Mouse (Mus musculus): ENCODE measurements around the gene Dstn.

Gene Dstn

GRCm38 (mm10) chr2:143914760-143915599 lies at the start of gene Dstn:
Gene Dstn (plus strand): TSS chr2:143915320.
- DNase-seq (ENCODE audit: low spot score): peak; percentile 99

DNA sequence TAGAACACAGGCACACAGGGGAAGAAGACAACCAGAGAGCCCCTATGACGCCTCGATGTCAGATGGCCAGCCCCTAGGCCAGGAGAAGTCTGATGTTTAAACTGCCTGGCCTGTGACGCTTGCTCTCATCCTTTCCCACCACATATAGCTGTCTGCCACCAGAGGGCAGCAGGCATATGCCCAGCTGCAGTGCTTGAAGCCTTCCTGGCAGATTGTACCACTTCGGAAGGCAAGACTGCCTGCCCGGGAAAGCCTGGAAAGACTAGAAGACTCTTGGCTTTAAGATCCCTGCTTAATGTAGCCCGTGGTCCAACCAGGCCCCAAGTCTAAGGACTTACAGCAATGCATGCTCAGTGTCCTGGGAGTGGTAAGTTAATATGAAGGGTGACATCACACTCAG lies 47.8 kb upstream of the Dstn start:
- peak; percentile 77 for DNase-seq (ENCODE audit: low spot score)

GRCm38 (mm10) chr2:143870936-143871688 lies 44.0 kb upstream of the Dstn start:
- DNase-seq (ENCODE audit: low spot score): peak; percentile 59

- no peak for DNase-seq (ENCODE audit: low spot score)
Observed at GRCm38 (mm10) chr2:143876026-143876425, 39.1 kb upstream of the Dstn start.

DNA sequence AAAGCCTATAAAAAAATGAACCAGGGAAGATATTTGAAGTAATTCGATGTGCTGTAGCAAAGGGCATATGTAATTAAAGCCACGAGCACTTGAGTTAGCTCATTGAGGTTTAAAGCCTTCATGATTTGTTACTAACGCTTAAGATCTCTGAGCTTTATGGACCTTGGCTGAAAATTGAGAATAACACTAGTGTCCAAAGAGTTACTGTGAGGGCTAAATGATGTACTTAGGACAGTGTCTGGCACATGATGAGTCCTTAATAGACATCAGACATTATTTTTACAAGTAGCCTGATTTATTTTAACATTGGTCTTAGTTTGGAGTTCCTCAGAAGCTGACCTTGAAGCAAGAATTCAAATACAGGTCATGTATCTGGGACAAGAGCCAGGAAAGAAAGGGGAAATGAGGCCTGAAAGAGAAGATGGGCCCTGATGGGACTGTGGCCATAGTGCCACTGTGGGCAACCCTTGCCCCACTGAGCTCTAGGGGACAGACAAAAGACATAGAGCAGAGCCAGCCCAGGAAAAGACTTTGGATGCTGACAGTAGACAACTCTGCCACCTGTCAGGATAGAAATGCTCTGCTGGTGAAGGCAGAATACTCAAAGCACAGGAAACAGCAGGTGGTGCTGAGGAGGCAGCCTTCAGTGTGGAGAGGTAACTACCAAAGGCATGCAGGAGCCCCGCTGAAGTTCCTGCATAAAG lies 38.0 kb upstream of the Dstn start:
- no peak for DNase-seq (ENCODE audit: low spot score)

GRCm38 (mm10) chr2:143879311-143879710 lies 35.8 kb upstream of the Dstn start:
- no peak for DNase-seq (ENCODE audit: low spot score)

DNA sequence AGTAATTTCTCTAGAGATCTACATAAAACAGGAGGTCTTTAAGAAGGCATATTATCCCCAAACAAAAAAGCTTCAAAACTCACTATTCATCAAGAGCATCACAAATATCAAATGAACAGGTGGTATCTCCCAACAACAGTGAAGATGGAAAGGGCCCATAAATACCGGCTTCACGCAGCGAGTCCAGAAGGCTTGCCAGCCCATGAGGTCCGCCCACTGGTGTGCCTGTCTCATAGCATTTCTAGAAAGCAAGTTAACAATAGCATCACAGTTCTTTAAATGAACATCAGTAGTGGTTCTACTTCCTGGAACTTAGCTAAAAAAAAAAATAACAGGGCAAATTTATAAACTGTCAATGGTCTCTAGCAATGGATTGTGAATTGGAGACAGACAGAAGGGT lies 33.1 kb upstream of the Dstn start:
- DNase-seq (ENCODE audit: low spot score): no peak

- no peak for DNase-seq (ENCODE audit: low spot score)
Observed at GRCm38 (mm10) chr2:143882606-143883288, 32.4 kb upstream of the Dstn start.

- no peak for DNase-seq (ENCODE audit: low spot score)
Observed at GRCm38 (mm10) chr2:143889131-143889859, 25.8 kb upstream of the Dstn start.

GRCm38 (mm10) chr2:143889860-143890433 lies 25.2 kb upstream of the Dstn start:
- no peak for DNase-seq (ENCODE audit: low spot score)

DNA sequence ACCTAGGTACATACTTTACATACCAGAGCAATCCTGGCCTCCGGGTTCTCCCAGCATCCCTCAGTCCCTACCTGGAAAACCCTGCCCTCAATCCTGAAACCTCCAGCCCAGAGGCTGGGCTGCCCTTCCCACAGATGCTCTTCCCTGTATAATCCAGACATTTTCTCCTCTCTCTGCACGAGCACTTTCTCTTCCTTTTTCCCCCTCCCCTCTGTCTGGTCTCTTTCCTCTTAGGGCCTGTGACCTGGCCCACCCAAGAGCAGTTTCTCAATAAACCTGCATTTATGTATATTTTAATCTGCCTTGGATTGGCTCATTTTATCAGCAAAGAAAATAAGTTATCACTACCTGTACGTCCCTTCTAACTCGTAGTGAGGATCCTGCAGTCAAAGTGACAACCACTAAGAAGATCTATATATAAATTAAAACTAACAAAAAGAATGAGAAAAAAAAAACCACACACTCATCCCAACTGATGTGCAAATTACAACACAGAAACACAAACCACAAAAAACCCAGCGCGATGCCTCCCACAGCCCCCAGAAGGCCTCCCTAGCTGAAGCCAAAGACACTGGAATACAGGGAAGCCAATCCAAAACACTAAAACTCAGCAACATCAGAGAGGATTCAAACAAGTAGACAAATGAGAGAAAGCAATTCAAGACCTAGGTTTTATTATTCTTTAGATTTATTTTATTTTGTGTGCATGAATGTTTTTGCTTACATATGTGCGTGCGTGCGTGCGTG lies 23.6 kb upstream of the Dstn start:
- no peak for DNase-seq (ENCODE audit: low spot score)

DNA sequence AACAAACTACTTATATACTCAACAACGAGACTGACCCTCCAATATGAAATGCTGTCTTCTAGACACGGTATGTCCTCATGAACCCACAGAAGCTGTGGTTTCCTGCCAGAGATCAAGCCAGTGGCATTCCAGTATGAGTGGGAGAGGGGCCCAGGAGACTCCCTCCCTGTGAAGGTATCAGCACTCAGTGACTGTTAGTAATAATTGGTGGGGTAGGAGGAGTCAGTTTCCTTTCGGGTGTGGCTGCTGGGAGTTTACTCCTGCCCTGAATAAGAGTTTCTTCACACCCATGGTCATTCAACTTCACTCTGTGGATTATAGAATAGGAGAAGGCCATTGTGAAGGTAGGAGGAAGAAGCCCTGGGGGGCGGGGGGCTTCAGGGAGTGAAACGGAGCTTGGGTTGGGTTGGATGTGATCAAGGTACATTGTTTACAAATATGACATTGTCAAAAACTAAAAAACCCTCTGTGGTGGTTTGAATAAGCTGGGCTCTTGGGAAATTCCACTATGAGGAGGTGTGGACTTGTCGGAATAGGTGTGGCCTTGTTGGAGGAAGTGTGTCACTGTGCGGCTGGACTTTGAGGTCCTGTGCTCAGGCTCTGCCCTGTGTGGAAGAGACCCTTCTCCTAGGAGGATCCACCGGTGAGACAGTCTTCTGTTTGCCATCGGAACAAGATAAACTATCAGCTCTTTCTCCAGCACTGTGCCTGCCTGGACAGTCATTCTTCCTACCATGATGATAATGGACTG lies 15.5 kb upstream of the Dstn start:
- no peak for DNase-seq (ENCODE audit: low spot score)

DNA sequence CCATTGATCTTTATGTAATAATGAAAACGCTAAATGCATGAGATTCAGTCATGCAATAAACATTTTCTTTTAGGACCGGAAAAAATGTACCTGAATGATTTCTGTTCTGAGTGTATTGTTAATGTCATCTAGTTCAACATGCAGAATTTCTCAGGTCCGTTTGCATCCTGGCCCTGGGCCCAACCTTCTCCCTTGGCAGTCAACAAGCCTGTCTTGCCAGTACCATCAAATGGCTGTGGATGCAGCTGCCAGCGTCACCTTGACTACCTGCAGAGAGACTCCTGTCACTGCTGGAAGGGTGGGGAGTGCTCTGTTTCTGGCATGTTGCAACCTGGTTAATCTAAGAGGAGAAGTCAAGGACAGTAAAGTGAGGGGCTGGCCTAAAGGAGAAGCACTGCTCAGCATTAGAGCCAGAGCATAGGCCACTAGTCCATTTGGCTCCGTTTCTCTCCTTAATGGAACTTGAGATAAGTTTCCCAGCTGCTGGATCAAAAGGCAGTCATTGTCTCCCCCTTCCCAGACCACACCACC lies 14.2 kb upstream of the Dstn start:
- DNase-seq (ENCODE audit: low spot score): no peak

DNA sequence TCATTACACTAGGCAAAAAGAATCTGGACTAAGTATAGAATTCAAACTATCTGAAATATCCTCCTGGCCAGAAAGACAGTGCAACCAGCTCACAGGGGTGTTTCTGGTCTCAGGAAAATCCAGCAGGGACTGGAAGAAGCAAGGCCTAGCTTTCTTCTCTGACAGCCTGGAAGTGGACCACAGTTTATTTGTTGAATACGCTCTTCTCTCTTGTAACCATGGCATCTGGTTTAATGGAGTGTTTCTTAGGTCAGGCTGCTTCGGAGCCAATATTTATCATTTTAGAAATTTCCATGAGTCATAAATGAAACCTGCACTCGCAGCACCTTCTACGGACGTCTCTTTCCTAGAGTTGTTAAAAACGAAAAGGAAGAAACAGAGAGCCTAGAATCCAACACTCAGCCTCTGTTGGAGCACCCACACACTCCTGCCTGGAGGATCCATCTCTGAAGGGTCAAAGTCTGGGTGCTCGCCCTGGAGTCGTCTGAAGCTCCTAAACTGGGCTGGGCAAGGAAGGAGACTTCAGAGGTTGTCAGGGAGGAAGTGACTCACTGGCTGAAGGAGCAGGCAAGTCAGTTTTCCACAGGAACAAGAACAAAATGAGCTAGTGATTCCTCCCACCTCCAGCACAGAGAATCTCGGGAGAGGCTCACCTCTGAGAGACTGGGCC lies 11.6 kb upstream of the Dstn start:
- DNase-seq (ENCODE audit: low spot score): no peak

DNA sequence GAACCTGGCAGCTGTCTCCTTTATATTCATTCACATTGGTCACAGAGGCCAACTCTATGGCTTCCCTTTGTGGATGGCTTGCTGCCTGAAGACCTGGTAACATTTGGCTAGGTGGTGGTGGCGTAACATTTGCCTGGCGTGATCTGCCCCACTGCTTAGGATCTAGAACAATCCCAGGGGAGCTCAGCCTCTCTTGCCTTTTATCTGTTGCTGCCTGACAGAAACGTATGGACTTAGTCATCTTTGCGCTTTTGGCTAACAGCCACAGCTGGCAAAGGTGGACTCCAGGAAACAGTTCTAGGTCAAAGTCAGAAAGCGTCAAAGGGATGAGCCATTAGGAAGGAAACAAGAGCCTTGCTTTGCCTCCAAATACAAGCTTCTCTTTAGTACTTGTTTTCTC lies 10.2 kb upstream of the Dstn start:
- no peak for DNase-seq (ENCODE audit: low spot score)

- DNase-seq (ENCODE audit: low spot score): no peak
Observed at GRCm38 (mm10) chr2:143909230-143909629, 5.9 kb upstream of the Dstn start.

DNA sequence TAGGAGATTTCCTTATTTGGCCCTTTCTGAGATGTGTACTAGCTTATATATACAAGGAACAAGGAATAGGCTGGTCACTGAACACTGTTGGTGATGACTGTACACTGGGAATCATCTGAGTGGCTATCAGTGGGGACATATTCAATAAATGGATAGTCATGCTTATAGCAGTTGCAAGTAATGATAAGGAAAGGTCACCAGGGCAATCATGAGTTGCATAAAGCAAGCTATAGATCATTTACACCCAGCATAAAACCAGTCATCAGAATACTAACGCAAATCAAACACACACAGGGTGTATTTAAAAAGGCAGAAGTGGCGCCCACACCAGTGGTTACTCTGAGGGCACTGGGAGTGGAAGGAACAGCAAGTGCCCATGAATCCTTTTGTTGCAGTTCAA lies 2.9 kb upstream of the Dstn start:
- no peak for DNase-seq (ENCODE audit: low spot score)

DNA sequence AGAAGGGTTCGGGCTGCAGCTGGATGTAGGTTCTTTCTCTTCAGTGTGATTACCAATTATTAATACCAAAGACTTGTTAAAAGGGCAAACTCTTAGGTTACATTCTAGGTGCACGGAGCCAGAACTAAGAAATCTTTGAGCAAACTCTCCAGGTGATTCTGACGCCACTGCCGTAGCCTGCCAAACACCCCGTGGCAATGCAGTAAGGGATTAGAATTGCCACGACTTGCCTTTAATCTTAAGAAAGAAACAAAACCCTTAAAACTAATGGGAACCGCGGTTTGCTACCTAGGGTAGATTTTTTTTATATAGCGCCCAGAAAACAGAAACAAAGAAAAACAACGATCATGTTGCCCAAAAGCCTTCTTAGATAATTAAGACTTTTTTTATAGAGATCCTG lies 899 bp upstream of the Dstn start:
- DNase-seq (ENCODE audit: low spot score): no peak

GRCm38 (mm10) chr2:143915600-143916135 lies 548 bp downstream of the Dstn start:
- DNase-seq (ENCODE audit: low spot score): no peak

Data from ovary, postnatal 36 days (tissue).